Mouse (Mus musculus): ENCODE results near the gene Cenpv. TPM values are rescaled to one million over a fixed set of nuclear protein-coding genes. Genes with fewer than 3 reads are reported as not detected.

Gene Cenpv
- polyA plus RNA-seq, 1 experiment from 2014 or later, result 5.4 TPM

DNA sequence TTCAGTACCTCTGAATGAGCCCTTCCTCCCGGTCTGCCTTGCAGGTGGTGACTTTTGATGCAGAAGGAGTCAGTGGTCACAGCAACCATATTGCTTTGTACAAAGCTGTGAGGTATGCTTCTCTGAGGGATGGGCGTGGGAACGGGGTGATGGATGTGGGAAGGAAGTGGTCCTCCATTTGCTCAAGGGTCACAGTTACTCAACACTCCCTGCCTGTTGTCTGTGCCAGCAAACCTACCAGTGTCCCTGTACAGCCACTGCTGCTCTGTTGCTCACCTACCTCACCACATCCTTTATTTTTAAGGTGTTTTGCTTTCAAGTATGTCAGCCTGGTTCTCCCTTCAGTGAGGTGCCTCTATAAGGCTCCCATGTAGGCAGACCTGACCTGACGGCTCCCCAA, 31.4 kb downstream of the Cenpv start:
- DNase-seq (ENCODE audit: low spot score) (no peak), ATAC-seq (no peak)
- TF ChIP-seq EP300 (IDR thresholded peaks at IDR 0.05) (no peak), CTCF (IDR thresholded peaks at IDR 0.05) (no peak)
- H3K4me3 ChIP-seq (ENCODE audit: low read depth, low read length), result no peak overlapping the region
- no peaks in the 10 kb centered on the region for H3K27me3 ChIP-seq (replicated peaks; ENCODE audit: insufficient read depth, low read length)
- H3K9ac ChIP-seq (replicated peaks; ENCODE audit: low read depth), result no peak overlapping the region
- no peaks in the 10 kb centered on the region for H3K36me3 ChIP-seq (ENCODE audit: insufficient read depth, low read length)
- WGBS, result 72% methylated on average over 4 of the region's 4 CpGs
- no peaks in the 10 kb centered on the region for H3K4me1 ChIP-seq (ENCODE audit: insufficient read depth, low read depth, low read length)
- no peak overlapping the region for H3K27ac ChIP-seq (ENCODE audit: low read length)
- no peaks in the 10 kb centered on the region for H3K9me3 ChIP-seq (ENCODE audit: low read length)
- no peak overlapping the region for H3K4me2 ChIP-seq (replicated peaks; ENCODE audit: low read depth, low read length)

DNA sequence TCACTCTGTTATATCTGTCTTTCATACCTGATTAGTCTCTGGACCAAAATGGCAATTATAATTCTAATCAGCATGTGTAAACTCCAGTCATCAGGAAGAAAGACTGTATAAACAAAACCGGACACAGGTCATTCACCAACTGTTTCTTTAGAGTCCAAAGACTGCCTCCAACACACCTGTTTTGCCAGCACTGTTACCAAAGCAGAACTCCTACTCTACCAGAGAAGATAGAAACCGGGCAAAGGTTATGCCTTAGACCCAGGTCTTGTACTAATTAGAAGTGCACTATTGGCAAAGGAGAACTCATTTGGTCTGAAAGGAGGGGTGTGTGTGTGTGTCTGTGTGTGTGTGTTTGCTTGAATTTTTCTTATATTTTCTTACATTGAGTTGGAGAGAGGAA, 38.5 kb downstream of the Cenpv start:
- DNase-seq (ENCODE audit: low spot score), result no peak

DNA sequence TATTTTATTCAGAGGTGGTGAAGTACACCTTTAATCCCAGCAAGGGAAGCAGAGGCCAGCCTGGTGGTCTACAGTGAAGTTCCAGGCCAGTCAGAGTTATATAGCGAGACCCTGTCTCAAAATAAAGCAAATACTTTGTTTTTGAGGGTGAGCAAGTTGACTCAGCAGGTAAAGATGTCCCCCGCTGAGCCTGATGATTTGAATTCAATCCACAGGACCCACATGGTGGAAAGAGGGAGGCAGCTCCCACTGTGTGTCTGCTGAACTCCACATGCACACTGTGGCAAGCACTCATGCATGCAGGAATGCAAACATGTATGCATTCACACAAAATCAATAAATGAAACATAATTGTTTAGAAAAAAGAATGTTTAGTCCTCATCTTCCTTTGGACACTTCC, 40.3 kb downstream of the Cenpv start:
- no peak for ATAC-seq
- no peak for DNase-seq (ENCODE audit: low spot score)

More for the DNA sequence above, 38.5 kb downstream of the Cenpv start:
- no peaks in the 10 kb centered on the region for H3K27me3 ChIP-seq (replicated peaks; ENCODE audit: insufficient read depth, low read length)
- no peaks in the 10 kb centered on the region for H3K9me3 ChIP-seq (ENCODE audit: low read length)
- H3K4me2 ChIP-seq (replicated peaks; ENCODE audit: low read depth, low read length), result no peak overlapping the region
- no peaks in the 10 kb centered on the region for H3K36me3 ChIP-seq (ENCODE audit: insufficient read depth, low read length)
- no peak overlapping the region for H3K9ac ChIP-seq (replicated peaks; ENCODE audit: low read depth)
- no peaks in the 10 kb centered on the region for H3K4me1 ChIP-seq (ENCODE audit: insufficient read depth, low read depth, low read length)
- TF ChIP-seq EP300 (IDR thresholded peaks at IDR 0.05), result no peak
- TF ChIP-seq CTCF (IDR thresholded peaks at IDR 0.05), result no peak
- WGBS, result 77% methylated on average over 2 of the region's 2 CpGs
- H3K4me3 ChIP-seq (ENCODE audit: low read depth, low read length), result no peak overlapping the region
- no peak for ATAC-seq
- no peak overlapping the region for H3K27ac ChIP-seq (ENCODE audit: low read length)

DNA sequence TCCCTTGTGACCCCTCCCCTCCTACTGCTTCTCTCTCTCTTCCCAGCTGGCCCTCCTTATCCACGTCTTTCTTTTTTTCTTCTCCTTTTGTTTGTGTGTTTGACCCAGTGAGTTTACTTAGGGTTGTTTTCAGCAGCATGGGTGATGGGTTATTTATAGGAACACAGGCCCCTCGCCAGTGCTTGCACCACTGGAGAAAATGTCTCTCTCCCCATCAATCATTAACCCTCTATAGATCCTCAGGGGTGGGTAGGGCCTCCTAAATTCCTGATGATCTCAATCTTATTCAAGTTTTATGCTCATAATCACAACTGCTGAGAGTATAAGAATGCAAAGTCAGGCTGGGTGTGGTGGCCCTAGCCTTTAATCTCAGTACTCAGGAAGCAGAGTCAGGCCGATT, 41.9 kb downstream of the Cenpv start:
- H3K4me3 ChIP-seq (ENCODE audit: low read depth, low read length), result no peak overlapping the region
- peaks cover 5% of the 10 kb centered on the region; the same call in 1 of the 2 replicates for H3K4me1 ChIP-seq (ENCODE audit: insufficient read depth, low read depth, low read length)
- no peaks in the 10 kb centered on the region for H3K36me3 ChIP-seq (ENCODE audit: insufficient read depth, low read length)
- H3K27me3 ChIP-seq (replicated peaks; ENCODE audit: insufficient read depth, low read length), result no peaks in the 10 kb centered on the region
- H3K9ac ChIP-seq (replicated peaks; ENCODE audit: low read depth), result no peak overlapping the region
- H3K9me3 ChIP-seq (ENCODE audit: low read length), result no peaks in the 10 kb centered on the region
- TF ChIP-seq CTCF (IDR thresholded peaks at IDR 0.05), result no peak
- TF ChIP-seq EP300 (IDR thresholded peaks at IDR 0.05), result no peak
- 0 out of 2 replicates have a peak overlapping the region, but pooled peaks have one; percentile 11 for H3K27ac ChIP-seq (ENCODE audit: low read length)
- 42% methylated on average over 3 of the region's 3 CpGs for WGBS
- peak; percentile 46 for DNase-seq (ENCODE audit: low spot score)
- peak; percentile 15; the same call in 1 of the 2 replicates for ATAC-seq
- no peak overlapping the region for H3K4me2 ChIP-seq (replicated peaks; ENCODE audit: low read depth, low read length)

More for the DNA sequence above, 40.3 kb downstream of the Cenpv start:
- Histone ChIP-seq H3K27me3 (replicated peaks; ENCODE audit: insufficient read depth, low read length) (no peaks in the 10 kb centered on the region), H3K36me3 (ENCODE audit: insufficient read depth, low read length) (no peaks in the 10 kb centered on the region), H3K4me3 (ENCODE audit: low read depth, low read length) (no peak overlapping the region), H3K9ac (replicated peaks; ENCODE audit: low read depth) (no peak overlapping the region), H3K9me3 (ENCODE audit: low read length) (no peaks in the 10 kb centered on the region), H3K4me1 (ENCODE audit: insufficient read depth, low read depth, low read length) (peaks cover 5% of the 10 kb centered on the region; the same call in 1 of the 2 replicates), H3K4me2 (replicated peaks; ENCODE audit: low read depth, low read length) (no peak overlapping the region), H3K27ac (ENCODE audit: low read length) (no peak overlapping the region)
- TF ChIP-seq CTCF (IDR thresholded peaks at IDR 0.05), result no peak
- WGBS, result 80% methylated on average over 2 of the region's 2 CpGs

DNA sequence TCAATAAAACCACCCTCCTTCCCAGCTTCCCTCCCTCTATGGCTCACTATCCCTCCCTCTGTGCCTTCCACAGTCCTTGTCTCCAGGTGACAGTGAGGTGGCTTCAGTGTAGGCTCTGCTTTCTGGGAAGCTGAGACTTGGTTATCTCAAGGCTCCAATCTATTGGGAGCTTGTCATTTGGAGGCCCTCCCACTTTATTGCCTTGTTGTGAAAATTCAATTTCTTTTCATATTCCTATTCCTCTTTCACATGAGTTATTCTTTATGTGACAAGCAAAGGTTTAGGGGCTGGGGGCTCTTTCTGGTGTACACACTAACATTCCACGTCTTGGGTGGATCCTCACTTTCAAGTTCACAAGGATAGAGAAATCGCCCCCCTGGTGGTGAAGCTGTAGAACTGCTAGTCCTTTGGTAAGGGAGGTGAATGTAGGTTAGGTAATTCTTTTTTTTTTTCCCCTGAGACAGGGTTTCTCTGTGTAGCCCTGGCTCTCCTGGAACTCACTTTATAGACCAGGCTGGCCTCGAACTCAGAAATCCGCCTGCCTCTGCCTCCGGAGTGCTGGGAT, 42.8 kb downstream of the Cenpv start:
- no peaks in the 10 kb centered on the region for H3K27me3 ChIP-seq (replicated peaks; ENCODE audit: insufficient read depth, low read length)
- no peaks in the 10 kb centered on the region for H3K9me3 ChIP-seq (ENCODE audit: low read length)
- DNase-seq (ENCODE audit: low spot score) (peak; percentile 74), ATAC-seq (no peak)
- H3K4me3 ChIP-seq (ENCODE audit: low read depth, low read length), result no peak overlapping the region
- no peaks in the 10 kb centered on the region for H3K36me3 ChIP-seq (ENCODE audit: insufficient read depth, low read length)
- no peak overlapping the region for H3K4me2 ChIP-seq (replicated peaks; ENCODE audit: low read depth, low read length)
- 0 out of 2 replicates have a peak overlapping the region, but pooled peaks have one; percentile 57 for H3K27ac ChIP-seq (ENCODE audit: low read length)
- no peak for TF ChIP-seq EP300 (IDR thresholded peaks at IDR 0.05)
- peak; percentile 77 for TF ChIP-seq CTCF (IDR thresholded peaks at IDR 0.05)
- WGBS, result 55% methylated on average over 5 of the region's 5 CpGs
- peaks cover 5% of the 10 kb centered on the region; the same call in 1 of the 2 replicates for H3K4me1 ChIP-seq (ENCODE audit: insufficient read depth, low read depth, low read length)
- H3K9ac ChIP-seq (replicated peaks; ENCODE audit: low read depth), result no peak overlapping the region

DNA sequence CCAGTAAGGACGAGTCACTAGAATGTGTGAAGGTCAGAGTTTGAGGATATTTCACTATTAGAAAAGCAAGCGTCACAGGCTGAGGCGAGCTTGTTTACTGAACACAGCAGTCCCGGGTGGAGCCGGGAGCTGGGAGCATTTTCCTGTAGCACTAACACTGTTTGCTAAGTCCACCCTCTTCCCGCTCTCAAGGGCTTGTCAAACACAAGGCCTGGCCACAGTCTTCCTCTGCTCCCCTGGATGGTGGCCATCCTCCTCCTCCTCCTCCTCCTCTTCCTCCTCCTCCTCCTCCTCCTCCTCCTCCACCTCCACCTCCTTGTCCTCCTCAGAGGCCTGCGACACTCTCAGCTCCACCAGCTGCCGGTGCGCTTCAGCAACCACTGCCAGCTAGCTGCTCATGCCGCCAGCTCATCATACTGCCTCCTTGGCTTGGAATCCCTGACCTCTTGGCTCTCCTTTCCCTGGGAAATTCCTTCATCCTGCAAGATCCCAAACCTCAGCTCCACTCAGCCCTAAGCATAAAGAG, 43.7 kb downstream of the Cenpv start:
- ATAC-seq (peak; percentile 72), DNase-seq (ENCODE audit: low spot score) (peak; percentile 75)
- Histone ChIP-seq H3K27ac (ENCODE audit: low read length) (peak overlapping the region; percentile 69), H3K9me3 (ENCODE audit: low read length) (no peaks in the 10 kb centered on the region), H3K27me3 (replicated peaks; ENCODE audit: insufficient read depth, low read length) (no peaks in the 10 kb centered on the region), H3K4me2 (replicated peaks; ENCODE audit: low read depth, low read length) (0 out of 2 replicates have a peak overlapping the region, but pooled peaks have one; percentile 11), H3K4me1 (ENCODE audit: insufficient read depth, low read depth, low read length) (peaks cover 5% of the 10 kb centered on the region; the same call in 1 of the 2 replicates), H3K9ac (replicated peaks; ENCODE audit: low read depth) (no peak overlapping the region), H3K36me3 (ENCODE audit: insufficient read depth, low read length) (no peaks in the 10 kb centered on the region), H3K4me3 (ENCODE audit: low read depth, low read length) (no peak overlapping the region)
- 15% methylated on average over 9 of the region's 10 CpGs for WGBS
- TF ChIP-seq EP300 (IDR thresholded peaks at IDR 0.05), result no peak
- TF ChIP-seq CTCF (IDR thresholded peaks at IDR 0.05), result no peak

Data from lung, postnatal 0 days (tissue).